Mouse (Mus musculus) cortical plate, adult 2 months (tissue): ENCODE results near the gene Hsdl1.

Source experiments
- CTCF ChIP-seq: fragments of 200-500 bp; IDR thresholded peaks from 2 replicates; pipeline ENCODE4 v1.5.1; 2011; ENCODE audit warnings: mild to moderate bottlenecking, control low read depth, low read length; ENCODE audit not compliant: insufficient read depth; ENCODE audit errors: extremely low read depth
- POLR2A ChIP-seq: fragments of 200-500 bp; IDR thresholded peaks from 2 replicates; pipeline ENCODE4 v1.6.1; 2011; ENCODE audit warnings: mild to moderate bottlenecking, low read length, control low read depth; ENCODE audit not compliant: insufficient read depth; ENCODE audit errors: extremely low read depth

GRCm38 (mm10) chr8:119580441-119581161 is 5.6 kb upstream of the Hsdl1 start:
- TF ChIP-seq CTCF (no peak), POLR2A (no peak)
